Mouse (Mus musculus): ENCODE measurements around the gene Cd40lg.

GRCm38 (mm10) chrX:57233596-57233995, 21.7 kb downstream of the Cd40lg start:
- TF ChIP-seq CTCF (IDR thresholded peaks at IDR 0.05; ENCODE audit: low read depth) (no peak), EP300 (IDR thresholded peaks at IDR 0.05; ENCODE audit: low read depth) (no peak)
